Comparison of ENCODE assay signal across 23 mouse cellular contexts in genomic region chr1:36927569-36927968, GRCm38 (mm10). TPM values are rescaled to one million over a fixed set of nuclear protein-coding genes. Genes with fewer than 3 reads are reported as not detected.
DNase-seq lines count a peak whose midpoint lies in the region; ATAC-seq lines count a peak whose summit lies in the region.
"Had no signal": no experiment of that assay in that cellular context is flagged by ENCODE, and none has a peak within 500 bp of the region (broad histone marks: within the 10 kb centered on the region; RNA-seq: fewer than 3 reads in every experiment).

No protein-coding gene starts in this region.

- peaks cover 90% of the 10 kb centered on the region for H3K4me1 ChIP-seq in liver, embryonic 13.5 days (replicated peaks)
- H3K4me1 ChIP-seq: forebrain, embryonic 13.5 days had no signal

- H3K4me2 ChIP-seq in liver, embryonic 13.5 days: no peak overlapping the region
- H3K4me2 ChIP-seq: forebrain, embryonic 13.5 days; heart, embryonic 11.5 days; hindbrain, embryonic 14.5 days had no signal

- no peak for ATAC-seq in liver, embryonic 13.5 days (ENCODE audit: low read depth)
- peak; percentile 87 for ATAC-seq in granulocyte monocyte progenitor cell, adult 5-6 weeks (replicated peaks; ENCODE audit: poor library complexity, severe bottlenecking)
- ATAC-seq: forebrain, embryonic 13.5 days; forebrain, postnatal 0 days had no signal

- no peaks in the 10 kb centered on the region for H3K27me3 ChIP-seq in liver, embryonic 13.5 days
- H3K27me3 ChIP-seq: CH12.LX; forebrain, embryonic 13.5 days; heart, embryonic 15.5 days had no signal

- no peak overlapping the region for H3K4me3 ChIP-seq in liver, embryonic 13.5 days (replicated peaks)
- H3K4me3 ChIP-seq: embryonic facial prominence, embryonic 10.5 days; forebrain, embryonic 13.5 days; heart, embryonic 15.5 days had no signal

- H3K9ac ChIP-seq in liver, embryonic 13.5 days: 0 out of 2 replicates have a peak overlapping the region, but pooled peaks have one; percentile 30
- H3K9ac ChIP-seq: forebrain, embryonic 13.5 days; forebrain, postnatal 0 days; heart, embryonic 15.5 days; hindbrain, embryonic 14.5 days had no signal

- no peaks in the 10 kb centered on the region for H3K9me3 ChIP-seq in liver, embryonic 13.5 days (replicated peaks)
- H3K9me3 ChIP-seq: embryonic facial prominence, embryonic 10.5 days; forebrain, embryonic 13.5 days; heart, embryonic 15.5 days had no signal

- WGBS in liver, embryonic 13.5 days (ENCODE audit: insufficient replicate concordance): 80% methylated on average over 2 of the region's 2 CpGs

- 0 out of 2 replicates have a peak, but pooled peaks cover 4% of the 10 kb centered on the region for H3K36me3 ChIP-seq in liver, embryonic 13.5 days
- H3K36me3 ChIP-seq: heart, embryonic 15.5 days had no signal

- H3K27ac ChIP-seq in liver, embryonic 13.5 days: no peak overlapping the region
- H3K27ac ChIP-seq: embryonic facial prominence, embryonic 10.5 days; forebrain, embryonic 13.5 days; heart, embryonic 15.5 days; hindbrain, embryonic 14.5 days had no signal

- no peak for DNase-seq in liver, embryonic 13.5 days
- DNase-seq in liver: no peak
- DNase-seq in 416B (ENCODE audit: low read depth): peak; percentile 69
- DNase-seq in naive thymus-derived CD4-positive, alpha-beta T cell, adult 2 months (ENCODE audit: low read depth): peak; percentile 48
- DNase-seq in urinary bladder, postnatal 10 days (ENCODE audit: low spot score): no peak
- no peak for DNase-seq in cerebellum, postnatal 14 days
- DNase-seq: adrenal gland, adult 2 months; adrenal gland, postnatal 36 days; cerebellum, adult 11 months; cerebellum, adult 8-10 months; cerebellum, postnatal 36 days; forebrain, postnatal 0 days; gastrocnemius, adult 2 months; gastrocnemius, postnatal 25 days; heart, adult 18-20 months; heart, postnatal 14 days had no signal

RNA-seq across cellular contexts. Expression of gene Tmem131, which starts 15.9 kb away (rescaled TPM):
- polyA plus RNA-seq in liver, embryonic 13.5 days (2015; fragmentation: Nextera tagmentation; extraction: Ambion mirVana): 6.5 and 8.7 TPM in 2 replicates
- 30.8 and 35.4 TPM in 2 replicates for total RNA-seq in granulocyte monocyte progenitor cell, adult 5-6 weeks (2014; fragmentation: Nextera tagmentation)
- 12.9 and 13.4 TPM in 2 replicates for total RNA-seq in granulocyte monocyte progenitor cell, adult 5-6 weeks (2017)

Comparison
In these comparisons a context has a peak if more than half of its experiments do, and no peak if none do; other contexts are left out.
1. DNase-seq: peak in 416B (single experiment) and naive thymus-derived CD4-positive, alpha-beta T cell, adult 2 months (single experiment); none in liver, embryonic 13.5 days (single experiment), liver (single experiment), urinary bladder, postnatal 10 days (single experiment) and cerebellum, postnatal 14 days (0 of 2).